Mouse (Mus musculus): ENCODE data around the gene Fubp3. TPM values are rescaled to one million over a fixed set of nuclear protein-coding genes. Genes with fewer than 3 reads are reported as not detected.
"Not testable (repeated sequence)": the region's sequence is repeated elsewhere in the genome, so short reads cannot be mapped to it uniquely, and the experiment has no call there.

The Fubp3 gene
- 10 to 100 TPM; 31.2 to 35.5 TPM for total RNA-seq (2021)

GRCm38 (mm10) chr2:31572051-31572914, at the start of gene Fubp3:
Gene Fubp3 (plus strand): TSS chr2:31572651.
- intact Hi-C loops (cut with DNase I), result no loop called here
- DNase-seq, result peak; percentile 92 to 93

- intact Hi-C loops (cut with DNase I), result no loop called here
- no peak for DNase-seq
Observed at GRCm38 (mm10) chr2:31524641-31525040, 47.8 kb upstream of the Fubp3 start.

GRCm38 (mm10) chr2:31525778-31526177, 46.7 kb upstream of the Fubp3 start:
- no peak for DNase-seq
- intact Hi-C loops (cut with DNase I), result no loop called here

GRCm38 (mm10) chr2:31530201-31530600, 42.2 kb upstream of the Fubp3 start:
- no peak for DNase-seq
- intact Hi-C loops (cut with DNase I), result no loop called here

- intact Hi-C loops (cut with DNase I), result no loop called here
Observed at GRCm38 (mm10) chr2:31537054-31537453, 35.4 kb upstream of the Fubp3 start.

GRCm38 (mm10) chr2:31538745-31539144, 33.7 kb upstream of the Fubp3 start:
- peak in 1 of 2 experiments; percentile 5 for DNase-seq
- intact Hi-C loops (cut with DNase I), result no loop called here

More at GRCm38 (mm10) chr2:31537054-31537453, 35.4 kb upstream of the Fubp3 start:
- peak; percentile 78 to 80 for DNase-seq

GRCm38 (mm10) chr2:31541581-31541980, 30.9 kb upstream of the Fubp3 start:
- intact Hi-C loops (cut with DNase I), result no loop called here
- no peak for DNase-seq

- DNase-seq, result no peak
- intact Hi-C loops (cut with DNase I), result no loop called here
Observed at GRCm38 (mm10) chr2:31547726-31548125, 24.7 kb upstream of the Fubp3 start.

GRCm38 (mm10) chr2:31550503-31550902, 21.9 kb upstream of the Fubp3 start:
- DNase-seq, result no peak
- intact Hi-C loops (cut with DNase I), result no loop called here

GRCm38 (mm10) chr2:31551351-31551750, 21.1 kb upstream of the Fubp3 start:
- DNase-seq; intact Hi-C loops (cut with DNase I): not testable (repeated sequence)

- intact Hi-C loops (cut with DNase I), result no loop called here
- DNase-seq, result no peak
Observed at GRCm38 (mm10) chr2:31551971-31552370, 20.5 kb upstream of the Fubp3 start.

GRCm38 (mm10) chr2:31554619-31555018, 17.8 kb upstream of the Fubp3 start:
- intact Hi-C loops (cut with DNase I), result no loop called here
- no peak for DNase-seq

GRCm38 (mm10) chr2:31572915-31573635, 624 bp downstream of the Fubp3 start:
- intact Hi-C loops (cut with DNase I), result no loop called here

GRCm38 (mm10) chr2:31581617-31582016, 9.2 kb downstream of the Fubp3 start:
- intact Hi-C loops (cut with DNase I), result no loop called here
- DNase-seq, result no peak

More at GRCm38 (mm10) chr2:31572915-31573635, 624 bp downstream of the Fubp3 start:
- no peak for DNase-seq

- intact Hi-C loops (cut with DNase I), result no loop called here
- no peak for DNase-seq
Observed at GRCm38 (mm10) chr2:31591799-31592484, 19.5 kb downstream of the Fubp3 start.

- no peak for DNase-seq
- intact Hi-C loops (cut with DNase I), result no loop called here
Observed at GRCm38 (mm10) chr2:31607555-31607954, 35.1 kb downstream of the Fubp3 start.

GRCm38 (mm10) chr2:31609859-31610261, 37.4 kb downstream of the Fubp3 start:
- peak; percentile 26 to 32 for DNase-seq
- intact Hi-C loops (cut with DNase I), result no loop called here

- intact Hi-C loops (cut with DNase I), result no loop called here
- DNase-seq, result no peak
Observed at GRCm38 (mm10) chr2:31610922-31611321, 38.5 kb downstream of the Fubp3 start.

- no peak for DNase-seq
- intact Hi-C loops (cut with DNase I), result no loop called here
Observed at GRCm38 (mm10) chr2:31611400-31611799, 38.9 kb downstream of the Fubp3 start.

- intact Hi-C loops (cut with DNase I), result no loop called here
- no peak for DNase-seq
Observed at GRCm38 (mm10) chr2:31612627-31613026, 40.2 kb downstream of the Fubp3 start.

GRCm38 (mm10) chr2:31613781-31614180, 41.3 kb downstream of the Fubp3 start:
- DNase-seq, result no peak
- intact Hi-C loops (cut with DNase I), result no loop called here

Data from heart, postnatal 10 days (tissue).